Mouse (Mus musculus): ENCODE data around the gene Btbd1. TPM values are rescaled to one million over a fixed set of nuclear protein-coding genes. Genes with fewer than 3 reads are reported as not detected.
A peak's percentile ranks its signal among the peaks of the same experiment; 100 is the strongest.

Gene Btbd1
- polyA plus RNA-seq (2015; fragmentation: Nextera tagmentation; extraction: Ambion mirVana) = 41.0 and 42.7 TPM in 2 replicates

- Histone ChIP-seq H3K4me3 (ENCODE audit: low read depth, low read length) (peak within 1 kb of the TSS; percentile 69), H3K9me3 (ENCODE audit: control insufficient read depth) (no peaks in the 10 kb centered on the region), H3K27ac (ENCODE audit: low read depth, low read length) (peak within 1 kb of the TSS; percentile 91), H3K4me1 (replicated peaks; ENCODE audit: control insufficient read depth, insufficient read depth, low read length) (0 out of 2 replicates have a peak, but pooled peaks cover 14% of the 10 kb centered on the region), H3K4me2 (replicated peaks; ENCODE audit: low read depth) (peak within 1 kb of the TSS; percentile 70), H3K36me3 (ENCODE audit: control insufficient read depth, insufficient read depth) (no peaks in the 10 kb centered on the region), H3K27me3 (replicated peaks; ENCODE audit: control insufficient read depth, insufficient read depth, low read length) (no peaks in the 10 kb centered on the region), H3K9ac (ENCODE audit: low read depth, low read length) (peak within 1 kb of the TSS; percentile 86)
- peak; percentile 90 for ATAC-seq
- TF ChIP-seq CTCF (IDR thresholded peaks at IDR 0.05; ENCODE audit: low read depth) = no peak
- WGBS = under 1% methylated on average over 42 of the region's 58 CpGs
Observed at GRCm38 (mm10) chr7:81829379-81829894, at the start of gene Btbd1. Btbd1 (minus strand) TSS chr7:81829431.

GRCm38 (mm10) chr7:81875372-81875771 is 46.1 kb upstream of the Btbd1 start:
- Histone ChIP-seq H3K9ac (ENCODE audit: low read depth, low read length) (no peak overlapping the region), H3K4me2 (replicated peaks; ENCODE audit: low read depth) (no peak overlapping the region), H3K4me3 (ENCODE audit: low read depth, low read length) (no peak overlapping the region), H3K36me3 (ENCODE audit: control insufficient read depth, insufficient read depth) (no peaks in the 10 kb centered on the region; the same call in 1 of the 2 replicates), H3K27me3 (replicated peaks; ENCODE audit: control insufficient read depth, insufficient read depth, low read length) (no peaks in the 10 kb centered on the region), H3K27ac (ENCODE audit: low read depth, low read length) (no peak overlapping the region), H3K4me1 (replicated peaks; ENCODE audit: control insufficient read depth, insufficient read depth, low read length) (no peaks in the 10 kb centered on the region), H3K9me3 (ENCODE audit: control insufficient read depth) (no peaks in the 10 kb centered on the region)
- ATAC-seq = no peak
- TF ChIP-seq CTCF (IDR thresholded peaks at IDR 0.05; ENCODE audit: low read depth) = no peak
- 60% methylated on average over 9 of the region's 9 CpGs for WGBS

DNA sequence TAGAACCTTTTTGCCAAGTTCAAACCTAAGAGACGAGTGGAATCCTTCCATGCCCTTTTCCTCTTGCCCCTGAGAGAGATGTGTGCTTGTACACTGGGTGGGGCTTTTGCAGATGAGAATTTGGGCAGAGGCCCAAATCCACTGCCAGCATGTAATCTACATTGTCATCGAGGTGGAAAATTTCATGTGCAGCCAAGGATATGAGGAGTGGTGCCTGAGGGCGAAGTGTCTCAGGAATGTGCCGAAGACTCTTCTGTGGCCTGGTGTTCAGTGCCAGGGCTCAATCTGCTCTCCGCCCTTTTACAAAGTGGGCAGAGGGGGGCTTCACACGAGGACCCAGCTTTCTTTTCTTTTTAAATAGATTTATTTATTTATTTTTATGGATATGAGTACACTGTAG is 45.4 kb upstream of the Btbd1 start:
- WGBS = 79% methylated on average over 6 of the region's 6 CpGs

DNA sequence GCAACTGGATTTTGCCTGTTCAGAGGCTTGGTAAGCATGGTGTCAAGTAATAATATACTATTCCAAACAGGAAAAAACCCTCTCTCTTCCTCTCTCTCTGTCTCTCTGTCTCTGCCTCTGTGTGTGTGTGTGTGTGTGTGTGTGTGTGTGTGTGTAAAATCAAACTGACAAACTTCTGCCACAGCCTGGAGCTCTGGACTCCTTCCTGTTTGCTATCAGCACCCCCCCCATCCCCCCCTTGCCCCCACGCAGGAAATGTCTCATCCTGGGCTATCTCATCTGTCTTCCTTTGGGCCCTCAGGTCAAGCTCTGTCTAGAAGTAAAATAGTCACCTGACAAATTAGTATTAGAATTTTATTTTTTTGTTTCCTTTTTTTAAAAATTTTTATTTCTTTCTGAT is 44.6 kb upstream of the Btbd1 start:
- Histone ChIP-seq H3K36me3 (ENCODE audit: control insufficient read depth, insufficient read depth) (no peaks in the 10 kb centered on the region; the same call in 1 of the 2 replicates), H3K4me3 (ENCODE audit: low read depth, low read length) (no peak overlapping the region), H3K27me3 (replicated peaks; ENCODE audit: control insufficient read depth, insufficient read depth, low read length) (no peaks in the 10 kb centered on the region), H3K9ac (ENCODE audit: low read depth, low read length) (no peak overlapping the region), H3K27ac (ENCODE audit: low read depth, low read length) (no peak overlapping the region), H3K4me1 (replicated peaks; ENCODE audit: control insufficient read depth, insufficient read depth, low read length) (no peaks in the 10 kb centered on the region), H3K4me2 (replicated peaks; ENCODE audit: low read depth) (no peak overlapping the region), H3K9me3 (ENCODE audit: control insufficient read depth) (no peaks in the 10 kb centered on the region)
- TF ChIP-seq CTCF (IDR thresholded peaks at IDR 0.05; ENCODE audit: low read depth) = no peak
- 29% methylated on average over 1 of the region's 1 CpGs for WGBS
- ATAC-seq = no peak

More for the DNA sequence above, 45.4 kb upstream of the Btbd1 start:
- H3K27me3 ChIP-seq (replicated peaks; ENCODE audit: control insufficient read depth, insufficient read depth, low read length) = no peaks in the 10 kb centered on the region
- H3K9me3 ChIP-seq (ENCODE audit: control insufficient read depth) = no peaks in the 10 kb centered on the region
- no peak overlapping the region for H3K9ac ChIP-seq (ENCODE audit: low read depth, low read length)
- H3K27ac ChIP-seq (ENCODE audit: low read depth, low read length) = no peak overlapping the region
- no peak overlapping the region for H3K4me2 ChIP-seq (replicated peaks; ENCODE audit: low read depth)
- no peaks in the 10 kb centered on the region for H3K4me1 ChIP-seq (replicated peaks; ENCODE audit: control insufficient read depth, insufficient read depth, low read length)
- ATAC-seq = no peak
- no peak overlapping the region for H3K4me3 ChIP-seq (ENCODE audit: low read depth, low read length)
- no peaks in the 10 kb centered on the region; the same call in 1 of the 2 replicates for H3K36me3 ChIP-seq (ENCODE audit: control insufficient read depth, insufficient read depth)
- no peak for TF ChIP-seq CTCF (IDR thresholded peaks at IDR 0.05; ENCODE audit: low read depth)

GRCm38 (mm10) chr7:81872493-81873013 is 43.3 kb upstream of the Btbd1 start:
- no peaks in the 10 kb centered on the region for H3K27me3 ChIP-seq (replicated peaks; ENCODE audit: control insufficient read depth, insufficient read depth, low read length)
- no peak for ATAC-seq
- H3K9ac ChIP-seq (ENCODE audit: low read depth, low read length) = no peak overlapping the region
- 27% methylated on average over 13 of the region's 13 CpGs for WGBS
- no peak overlapping the region for H3K27ac ChIP-seq (ENCODE audit: low read depth, low read length)
- no peak overlapping the region for H3K4me2 ChIP-seq (replicated peaks; ENCODE audit: low read depth)
- H3K36me3 ChIP-seq (ENCODE audit: control insufficient read depth, insufficient read depth) = no peaks in the 10 kb centered on the region; the same call in 1 of the 2 replicates
- TF ChIP-seq CTCF (IDR thresholded peaks at IDR 0.05; ENCODE audit: low read depth) = no peak
- H3K4me1 ChIP-seq (replicated peaks; ENCODE audit: control insufficient read depth, insufficient read depth, low read length) = no peaks in the 10 kb centered on the region
- no peak overlapping the region for H3K4me3 ChIP-seq (ENCODE audit: low read depth, low read length)
- no peaks in the 10 kb centered on the region for H3K9me3 ChIP-seq (ENCODE audit: control insufficient read depth)

GRCm38 (mm10) chr7:81868158-81868557 is 38.9 kb upstream of the Btbd1 start:
- H3K4me2 ChIP-seq (replicated peaks; ENCODE audit: low read depth) = no peak overlapping the region
- H3K4me3 ChIP-seq (ENCODE audit: low read depth, low read length) = no peak overlapping the region
- 0 out of 2 replicates have a peak, but pooled peaks have one; percentile 54 for ATAC-seq
- no peaks in the 10 kb centered on the region for H3K27me3 ChIP-seq (replicated peaks; ENCODE audit: control insufficient read depth, insufficient read depth, low read length)
- no peaks in the 10 kb centered on the region for H3K4me1 ChIP-seq (replicated peaks; ENCODE audit: control insufficient read depth, insufficient read depth, low read length)
- H3K9me3 ChIP-seq (ENCODE audit: control insufficient read depth) = no peaks in the 10 kb centered on the region
- H3K9ac ChIP-seq (ENCODE audit: low read depth, low read length) = no peak overlapping the region
- H3K36me3 ChIP-seq (ENCODE audit: control insufficient read depth, insufficient read depth) = no peaks in the 10 kb centered on the region; the same call in 1 of the 2 replicates
- 34% methylated on average over 6 of the region's 6 CpGs for WGBS
- H3K27ac ChIP-seq (ENCODE audit: low read depth, low read length) = no peak overlapping the region
- TF ChIP-seq CTCF (IDR thresholded peaks at IDR 0.05; ENCODE audit: low read depth) = peak; percentile 95
